Mouse (Mus musculus) adrenal gland, postnatal 4 days (tissue): ENCODE data around the gene Trim59. TPM values are rescaled to one million over a fixed set of nuclear protein-coding genes. Genes with fewer than 3 reads are reported as not detected.
"Not testable (repeated sequence)": the region's sequence is repeated elsewhere in the genome, so short reads cannot be mapped to it uniquely, and the experiment has no call there.

Source experiments
- DNase-seq, 2 experiments: peaks; one replicate each; pipeline ENCODE4 v3.0.0; 2021 to 2022; ENCODE audit warnings: low spot score in 2 of 2, mixed read lengths in 2 of 2
- long read RNA-seq, 2 experiments: library from polyadenylated mRNA; stranded (forward); transcript quantifications; one replicate each; pipeline ENCODE4 v2.0.0; 2021
- total RNA-seq, 2 experiments: library from RNA; stranded (reverse); gene quantifications; 2 replicates each; pipeline ENCODE4 v1.2.3; 2021

Gene Trim59
- 10 to 100 TPM; 29.0 to 32.5 TPM for total RNA-seq
- long read RNA-seq, experiment 1, partial matches to known transcripts: 1 of 5 reads
- long read RNA-seq, experiment 1, other reads (novel, unspliced or antisense): 3 of 5 reads
- long read RNA-seq, experiment 2, transcript Trim59-201 (3 exons, 2,939 nt): major isoform, 7 of 21 reads
- long read RNA-seq, experiment 2, partial matches to known transcripts: 2 of 21 reads
- long read RNA-seq, experiment 2, other reads (novel, unspliced or antisense): 11 of 21 reads

DNA sequence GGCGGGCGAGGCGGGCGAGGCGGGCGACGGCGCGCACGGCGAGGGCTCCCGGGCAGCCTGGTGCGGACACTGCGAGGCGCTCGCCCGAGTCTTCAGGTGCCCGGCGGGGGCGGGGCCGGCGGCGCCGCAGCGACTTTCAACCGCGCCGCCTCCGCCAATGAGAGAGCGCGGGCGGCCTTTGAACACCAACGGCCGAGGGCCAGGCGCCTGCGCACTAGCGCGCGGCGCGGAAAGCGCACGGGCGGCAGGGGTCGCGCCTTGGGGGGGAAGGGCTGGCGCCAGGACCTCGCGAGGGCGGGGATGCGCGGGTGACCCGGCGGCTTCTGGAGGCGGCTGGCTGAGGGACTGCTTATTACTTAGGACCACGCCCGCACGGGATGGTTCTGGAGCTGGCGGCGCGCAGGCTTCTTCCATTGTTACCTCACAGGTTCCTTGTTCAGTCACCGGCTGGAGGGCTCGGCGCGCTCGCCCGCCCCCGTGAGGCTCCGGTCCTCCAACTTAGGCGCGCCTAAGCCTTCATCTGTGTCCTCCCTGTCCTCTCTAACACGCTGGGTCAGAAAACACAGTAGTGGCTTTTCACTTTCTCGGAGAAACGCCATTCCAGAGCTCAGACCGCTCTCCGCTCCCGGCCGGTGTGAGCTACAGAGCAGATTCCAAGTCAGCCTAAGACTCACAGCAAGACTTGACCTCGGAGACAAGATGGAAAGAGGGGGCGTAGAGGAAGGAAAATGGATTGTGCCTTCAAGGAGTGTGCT, at the start of gene Trim59:
TSS of gene Trim59 (minus strand) at position 111 of the 755 bp plus-strand sequence.
- DNase-seq: peak; percentile 80 to 82

DNA sequence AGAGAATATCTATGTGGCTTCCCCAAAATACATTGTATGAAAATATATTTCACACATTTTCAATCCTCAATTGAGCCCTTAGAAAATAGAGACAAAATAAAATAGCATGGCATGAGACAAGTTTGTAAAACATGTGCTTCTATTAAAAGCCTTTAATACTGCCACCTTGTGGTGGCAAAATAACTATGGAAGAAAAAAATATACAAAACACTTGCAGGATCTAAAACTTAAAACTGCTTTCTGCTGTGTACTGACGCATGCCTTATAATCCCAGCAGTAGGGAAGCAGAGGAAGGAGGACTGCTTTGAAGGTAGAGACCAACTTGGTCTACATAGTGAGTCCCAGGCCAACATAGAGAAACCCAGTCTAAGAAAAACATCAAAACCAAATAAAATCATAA, 19.4 kb upstream of the Trim59 start:
- no peak for DNase-seq

DNA sequence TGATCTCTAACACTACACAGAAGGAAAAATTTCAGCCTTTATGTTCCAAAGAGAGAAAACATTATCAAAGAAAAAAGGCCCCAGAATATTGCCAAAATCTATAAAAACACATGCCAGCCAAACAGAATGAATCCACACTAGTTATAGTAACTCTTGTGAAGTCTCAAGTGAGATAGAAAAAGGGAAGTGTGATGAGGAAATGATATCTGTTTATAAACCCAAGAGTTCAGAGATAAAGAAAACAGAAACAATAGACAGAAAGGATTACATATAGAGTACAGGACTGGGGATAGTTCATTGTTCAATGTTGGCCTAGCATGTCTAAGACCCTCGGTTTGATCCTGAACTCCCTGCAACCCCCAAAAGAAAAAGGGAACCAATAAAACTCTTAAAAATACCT, 18.2 kb upstream of the Trim59 start:
- no peak for DNase-seq

GRCm38 (mm10) chr3:69060672-69061071, 16.1 kb upstream of the Trim59 start:
- no peak for DNase-seq

DNA sequence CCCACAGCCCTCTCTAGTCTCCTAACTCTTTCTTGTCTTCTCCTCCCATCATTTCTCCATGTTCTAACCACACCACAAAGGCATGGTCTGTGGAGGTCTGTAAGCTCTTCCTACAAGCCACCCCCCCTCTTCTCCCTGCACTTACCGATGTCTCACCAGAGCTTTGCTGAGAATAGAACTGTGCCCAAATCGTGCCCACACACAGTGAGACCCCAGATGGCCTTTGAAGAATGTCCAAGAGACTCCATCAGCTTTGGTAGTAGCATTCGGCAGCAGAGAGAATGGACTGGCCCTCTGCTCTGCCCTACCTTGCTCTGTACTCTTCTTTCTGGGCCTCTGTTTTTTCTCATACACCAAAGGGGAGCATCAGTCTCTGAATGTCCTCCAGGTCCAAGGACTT, 11.3 kb upstream of the Trim59 start:
- DNase-seq: no peak

DNA sequence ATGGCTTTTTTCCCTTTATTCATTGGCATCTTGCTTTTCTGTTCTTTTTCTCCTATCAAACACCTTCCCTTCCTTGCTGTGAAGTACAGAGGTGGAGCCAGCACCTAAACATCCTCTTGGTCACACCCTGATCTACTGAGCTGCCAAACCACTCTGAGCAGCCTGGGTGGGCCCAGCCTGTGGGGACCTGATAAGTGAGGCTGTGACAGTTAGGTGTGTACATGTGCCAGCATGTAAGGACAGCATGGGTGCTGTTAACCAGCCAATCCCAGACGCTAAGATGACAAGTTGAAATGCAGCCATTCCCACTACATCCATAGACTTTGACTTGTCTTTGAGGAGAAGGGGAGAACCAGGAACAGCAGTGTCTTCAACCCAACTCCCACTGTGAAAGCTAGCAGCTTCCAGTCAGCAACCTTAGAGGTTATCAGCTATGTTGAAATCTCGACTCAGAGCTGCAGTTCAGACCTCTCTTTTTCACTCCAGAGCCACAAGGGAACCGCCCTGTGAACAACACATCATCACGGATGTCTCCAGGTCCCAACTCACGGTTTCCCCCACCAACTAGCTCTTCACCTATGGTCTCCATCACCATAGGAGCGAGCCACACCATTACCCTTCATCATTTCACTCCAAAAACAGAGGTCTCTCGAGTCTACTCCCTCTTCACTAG, 10.3 kb upstream of the Trim59 start:
- no peak for DNase-seq

GRCm38 (mm10) chr3:69051894-69052293, 7.3 kb upstream of the Trim59 start:
- DNase-seq: no peak

- DNase-seq: no peak
These were observed 4.5 kb upstream of the Trim59 start for GRCm38 (mm10) chr3:69049011-69049410.

GRCm38 (mm10) chr3:69047684-69048083, 3.1 kb upstream of the Trim59 start:
- DNase-seq: no peak

GRCm38 (mm10) chr3:69046509-69046908, 2.0 kb upstream of the Trim59 start:
- no peak for DNase-seq

GRCm38 (mm10) chr3:69045750-69046149, 1.2 kb upstream of the Trim59 start:
- DNase-seq: no peak

DNA sequence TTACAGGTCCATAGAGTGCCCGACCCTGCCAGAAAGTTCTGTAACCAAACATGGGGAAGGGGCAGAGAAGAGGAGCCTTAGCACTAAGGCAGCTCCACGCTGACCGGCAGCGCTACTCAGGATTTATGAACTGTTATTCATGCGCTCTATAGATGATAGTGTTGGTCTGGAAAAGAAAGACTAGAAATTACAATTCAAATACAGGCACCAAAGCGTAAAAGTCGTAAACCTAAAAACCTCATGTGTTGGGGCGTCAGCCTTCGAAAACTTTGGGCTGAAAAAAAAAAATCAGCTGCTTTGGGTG, 797 bp upstream of the Trim59 start:
- DNase-seq: no peak

GRCm38 (mm10) chr3:69044167-69044591, 376 bp downstream of the Trim59 start:
- no peak for DNase-seq

DNA sequence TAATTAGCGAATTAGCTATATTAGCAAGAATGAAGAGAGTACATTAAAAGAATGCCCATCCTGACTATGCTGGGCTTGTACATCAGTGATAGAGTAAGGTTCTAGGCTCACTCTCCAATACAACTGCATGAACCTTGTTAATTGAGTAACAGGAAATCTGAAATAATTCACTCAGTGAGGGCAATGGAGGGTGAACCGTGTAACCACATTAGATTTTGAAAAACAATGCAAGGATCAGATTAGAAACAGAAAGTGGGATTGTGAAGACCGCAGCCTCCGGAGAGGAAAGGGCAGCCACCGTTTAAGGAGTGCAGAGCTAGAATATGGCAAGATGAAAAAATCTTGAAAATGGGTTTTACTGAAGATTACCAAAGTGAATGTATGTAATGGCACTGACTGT, 3.3 kb downstream of the Trim59 start:
- DNase-seq: no peak

DNA sequence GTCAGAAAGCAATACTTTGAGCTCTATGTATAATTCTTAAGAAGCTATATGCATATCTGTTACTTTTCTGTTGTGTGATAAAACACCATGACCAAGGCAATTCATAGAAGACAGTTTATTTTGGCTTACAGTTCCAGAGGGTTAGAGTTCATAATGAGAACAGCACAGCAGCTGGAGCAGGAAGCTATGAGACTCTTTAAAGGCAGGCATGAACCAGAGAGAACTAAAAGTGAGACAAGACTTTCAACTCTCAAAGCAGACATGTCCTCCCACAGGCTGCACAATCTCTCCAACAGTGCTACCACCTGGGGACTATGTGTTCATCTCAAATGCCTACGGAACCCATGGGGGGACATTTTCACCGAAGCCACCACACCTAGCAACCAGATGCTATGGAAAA, 4.5 kb downstream of the Trim59 start:
- no peak for DNase-seq

GRCm38 (mm10) chr3:69026133-69026783, 18.3 kb downstream of the Trim59 start:
- DNase-seq: no peak

DNA sequence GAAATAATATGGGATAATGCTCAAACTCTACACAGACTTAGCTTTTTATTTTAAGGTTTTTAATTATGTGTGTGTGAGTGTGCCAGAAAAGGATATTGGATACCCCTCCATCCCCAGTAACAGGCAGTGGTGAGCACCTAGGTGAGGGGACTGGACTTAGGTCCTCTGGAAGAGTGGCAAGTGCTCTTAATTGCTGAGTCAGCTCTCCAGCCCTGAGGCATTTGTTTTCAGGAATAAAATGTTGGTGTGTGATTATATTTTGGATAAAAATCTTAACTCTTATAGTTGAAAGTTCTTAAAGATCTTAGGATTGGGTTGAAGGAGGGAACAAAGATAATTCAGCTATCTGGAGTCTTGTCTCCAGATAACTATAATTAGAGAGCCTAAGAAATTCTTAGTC, 23.8 kb downstream of the Trim59 start:
- no peak for DNase-seq

GRCm38 (mm10) chr3:69020285-69020684, 24.3 kb downstream of the Trim59 start:
- no peak for DNase-seq

- not testable (repeated sequence) for DNase-seq
These were observed 25.9 kb downstream of the Trim59 start for GRCm38 (mm10) chr3:69018635-69019034.

DNA sequence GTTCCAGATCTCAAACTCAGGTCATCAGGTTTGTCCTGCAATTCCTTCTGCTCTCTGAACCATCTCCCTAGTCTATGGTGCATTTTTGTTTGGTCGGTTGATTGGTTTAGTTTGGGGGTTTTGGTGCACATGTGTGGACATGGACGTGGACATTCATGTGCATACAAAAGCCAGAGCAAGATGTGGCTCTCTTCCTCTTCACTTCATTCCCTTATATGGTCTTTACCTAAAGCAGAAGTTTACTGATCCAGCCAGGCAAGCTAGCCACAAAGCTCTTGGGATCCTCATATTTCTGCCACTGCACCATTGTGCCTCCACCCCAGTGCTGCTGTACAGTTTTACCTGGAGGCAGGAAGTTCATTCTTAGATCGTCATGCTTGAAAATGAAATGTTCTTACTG, 27.4 kb downstream of the Trim59 start:
- DNase-seq: no peak

DNA sequence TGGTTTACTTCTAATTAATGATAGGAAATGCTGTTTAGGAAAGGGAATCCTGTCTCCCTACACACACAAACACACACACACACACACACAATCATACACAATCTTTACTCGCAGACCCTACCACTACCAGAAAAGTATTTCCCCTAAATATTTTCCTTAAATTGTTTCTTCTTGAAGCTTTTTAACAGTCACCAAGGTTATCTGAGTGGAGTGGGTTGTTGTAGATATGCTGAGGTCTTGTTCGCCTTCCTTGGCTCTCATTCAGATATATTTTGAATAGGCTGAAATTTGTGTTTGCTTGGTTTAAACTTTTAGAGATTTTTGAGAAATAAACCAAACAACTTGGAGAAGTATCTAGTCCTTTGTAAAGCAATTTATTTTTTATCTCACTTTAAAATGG, 35.7 kb downstream of the Trim59 start:
- DNase-seq: no peak

DNA sequence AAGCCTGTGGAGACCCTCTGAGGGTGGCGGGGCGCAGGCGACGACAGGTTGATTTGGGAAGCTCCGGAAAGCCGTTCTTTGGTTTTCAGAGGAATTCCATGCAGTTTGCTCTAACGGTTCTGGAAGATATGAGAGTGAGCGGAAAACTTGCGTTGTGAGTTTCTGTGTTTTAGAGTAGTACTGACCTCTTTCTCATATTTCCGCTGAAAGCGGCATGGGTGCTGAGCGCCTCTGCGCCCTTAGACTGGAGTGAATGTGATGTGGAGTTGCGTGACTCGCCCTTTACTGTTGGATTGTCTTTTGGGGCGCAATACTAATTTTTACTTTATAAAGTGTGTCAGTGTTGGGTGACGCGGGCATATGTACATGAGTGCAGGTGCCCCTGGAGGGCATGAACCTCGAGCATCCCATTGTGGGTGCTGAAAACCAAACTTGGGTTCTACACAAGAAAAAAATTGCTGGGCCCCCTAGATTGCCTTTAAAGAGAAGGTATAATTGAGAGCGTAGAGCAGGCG, 38.3 kb downstream of the Trim59 start:
- DNase-seq: no peak
